Mouse (Mus musculus) MEL (cell line): Measurements from ENCODE around the gene Psg25. TPM values are rescaled to one million over a fixed set of nuclear protein-coding genes. Genes with fewer than 3 reads are reported as not detected.
"Not testable (repeated sequence)": the region's sequence is repeated elsewhere in the genome, so short reads cannot be mapped to it uniquely, and the experiment has no call there.

Source experiments
- DNase-seq: peaks from one replicate; pipeline ENCODE4 v3.0.0; 2011; ENCODE audit warnings: low read depth, low spot score
- H3K27ac ChIP-seq: 2 replicates; pipeline ENCODE4 v1.5.1; 2012; ENCODE audit warnings: low read depth, mild to moderate bottlenecking, control low read depth, low read length, moderate library complexity; ENCODE audit not compliant: control insufficient read depth
- H3K27me3 ChIP-seq, 2 experiments: fragments of 150-350 bp in 1 of 2; sonication (generic) in 1 of 2; 2 replicates each; pipeline ENCODE4 v1.6.1; 2012; ENCODE audit warnings: low read length in 2 of 2, mild to moderate bottlenecking in 2 of 2, improper control_type of control experiment in 1 of 2, moderate library complexity in 1 of 2; ENCODE audit not compliant: insufficient read depth in 2 of 2, control insufficient read depth in 1 of 2
- H3K36me3 ChIP-seq, 2 experiments: 2 replicates each; pipeline ENCODE4 v1.6.1; 2012 to 2014; ENCODE audit warnings: low read length in 2 of 2, improper control_type of control experiment in 1 of 2, inconsistent platforms in 1 of 2, mild to moderate bottlenecking in 1 of 2; ENCODE audit not compliant: insufficient read depth in 2 of 2, control insufficient read depth in 1 of 2
- H3K4me1 ChIP-seq, 2 experiments: fragments of 150-350 bp in 1 of 2; sonication (generic) in 1 of 2; 2 replicates each; pipeline ENCODE4 v1.6.1; 2012; ENCODE audit warnings: low read length in 2 of 2, improper control_type of control experiment in 1 of 2, mild to moderate bottlenecking in 1 of 2; ENCODE audit not compliant: insufficient read depth in 2 of 2, control insufficient read depth in 1 of 2
- H3K4me3 ChIP-seq, 2 experiments: fragments of 150-350 bp in 1 of 2; sonication (generic) in 1 of 2; 2 replicates each; pipeline ENCODE4 v1.5.1; 2012; ENCODE audit warnings: low read depth in 2 of 2, low read length in 2 of 2, mild to moderate bottlenecking in 2 of 2, moderate library complexity in 2 of 2, control low read depth in 1 of 2, improper control_type of control experiment in 1 of 2; ENCODE audit not compliant: control insufficient read depth in 1 of 2, insufficient read depth in 1 of 2
- H3K79me2 ChIP-seq: 2 replicates; pipeline ENCODE4 v1.6.1; 2012; ENCODE audit warnings: mild to moderate bottlenecking, low read length, moderate library complexity; ENCODE audit not compliant: control insufficient read depth, poor library complexity, insufficient read depth
- H3K9ac ChIP-seq: 2 replicates; pipeline ENCODE4 v1.6.1; 2012; ENCODE audit warnings: low read depth, mild to moderate bottlenecking, control low read depth, low read length, moderate library complexity; ENCODE audit not compliant: control insufficient read depth, poor library complexity, severe bottlenecking
- H3K9me3 ChIP-seq: fragments of 150-350 bp; sonication (generic); replicated peaks from 2 replicates; pipeline ENCODE4 v1.6.1; 2012; ENCODE audit warnings: mild to moderate bottlenecking, low read length, improper control_type of control experiment, moderate library complexity; ENCODE audit not compliant: insufficient read depth
- CHD2 ChIP-seq: IDR thresholded peaks from 2 replicates; pipeline ENCODE4 v1.6.1; 2011; ENCODE audit warnings: low read length, improper control_type of control experiment
- ELF1 ChIP-seq: IDR thresholded peaks from 2 replicates; pipeline ENCODE4 v1.6.1; 2014; ENCODE audit warnings: low read depth, mild to moderate bottlenecking, inconsistent platforms, low read length, improper control_type of control experiment, moderate library complexity
- ETS1 ChIP-seq: IDR thresholded peaks from 2 replicates; pipeline ENCODE4 v1.6.1; 2012; ENCODE audit warnings: low read depth, mild to moderate bottlenecking, inconsistent platforms, low read length, improper control_type of control experiment, moderate library complexity
- GABPA ChIP-seq: IDR thresholded peaks from 2 replicates; pipeline ENCODE4 v1.6.1; 2012; ENCODE audit warnings: low read depth, mild to moderate bottlenecking, inconsistent platforms, low read length, improper control_type of control experiment, moderate library complexity
- HCFC1 ChIP-seq: IDR thresholded peaks from 2 replicates; pipeline ENCODE4 v1.6.1; 2012; ENCODE audit warnings: low read depth, mild to moderate bottlenecking, inconsistent platforms, low read length, improper control_type of control experiment, moderate library complexity
- JUND ChIP-seq: IDR thresholded peaks from 2 replicates; pipeline ENCODE4 v1.6.1; 2011; ENCODE audit warnings: low read depth, mild to moderate bottlenecking, improper control_type of control experiment, low read length
- MAX ChIP-seq: IDR thresholded peaks from 2 replicates; pipeline ENCODE4 v1.6.1; 2011; ENCODE audit warnings: low read length, improper control_type of control experiment
- MEF2A ChIP-seq: IDR thresholded peaks from 2 replicates; pipeline ENCODE4 v1.6.1; 2014; ENCODE audit warnings: low read depth, mild to moderate bottlenecking, inconsistent platforms, low read length, improper control_type of control experiment; ENCODE audit not compliant: poor library complexity, insufficient replicate concordance, severe bottlenecking; ENCODE audit errors: extremely low read depth
- MXI1 ChIP-seq: IDR thresholded peaks from 2 replicates; pipeline ENCODE4 v1.6.1; 2011; ENCODE audit warnings: mild to moderate bottlenecking, low read depth, low read length, improper control_type of control experiment
- MYB ChIP-seq: IDR thresholded peaks from 2 replicates; pipeline ENCODE4 v1.6.1; 2011; ENCODE audit warnings: mild to moderate bottlenecking, low read depth, low read length, improper control_type of control experiment
- POLR2AphosphoS2 ChIP-seq: IDR thresholded peaks from 2 replicates; pipeline ENCODE4 v1.6.1; 2011; ENCODE audit warnings: low read length, improper control_type of control experiment
- POLR2AphosphoS5 ChIP-seq: IDR thresholded peaks from 2 replicates; pipeline ENCODE4 v1.6.1; 2012; ENCODE audit warnings: low read depth, borderline replicate concordance, mild to moderate bottlenecking, inconsistent platforms, low read length, moderate library complexity, mixed read lengths
- RAD21 ChIP-seq: IDR thresholded peaks from 2 replicates; pipeline ENCODE4 v1.6.1; 2011; ENCODE audit warnings: mild to moderate bottlenecking, low read depth, low read length, improper control_type of control experiment
- SIN3A ChIP-seq: IDR thresholded peaks from 2 replicates; pipeline ENCODE4 v1.6.1; 2012; ENCODE audit warnings: low read length, improper control_type of control experiment, inconsistent platforms
- TAL1 ChIP-seq: IDR thresholded peaks from 2 replicates; pipeline ENCODE4 v1.6.1; 2012; ENCODE audit warnings: mild to moderate bottlenecking, inconsistent platforms, low read length, moderate library complexity, mixed read lengths
- TBP ChIP-seq: IDR thresholded peaks from 2 replicates; pipeline ENCODE4 v1.8.0; 2011; ENCODE audit warnings: low read depth, low read length, improper control_type of control experiment
- TCF12 ChIP-seq: IDR thresholded peaks from 2 replicates; pipeline ENCODE4 v1.6.1; 2014; ENCODE audit warnings: low read depth, mild to moderate bottlenecking, inconsistent platforms, low read length, improper control_type of control experiment, moderate library complexity
- USF1 ChIP-seq: IDR thresholded peaks from 2 replicates; pipeline ENCODE4 v1.6.1; 2014; ENCODE audit warnings: low read depth, mild to moderate bottlenecking, inconsistent platforms, low read length, improper control_type of control experiment, moderate library complexity
- ZKSCAN1 ChIP-seq: IDR thresholded peaks from 2 replicates; pipeline ENCODE4 v1.6.1; 2012; ENCODE audit warnings: low read depth, mild to moderate bottlenecking, inconsistent platforms, low read length, improper control_type of control experiment, moderate library complexity
- ZMIZ1 ChIP-seq: IDR thresholded peaks from 2 replicates; pipeline ENCODE4 v1.6.1; 2012; ENCODE audit warnings: low read depth, mild to moderate bottlenecking, inconsistent platforms, low read length, improper control_type of control experiment, moderate library complexity
- polyA plus RNA-seq, 2 experiments: library from polyadenylated mRNA; stranded (reverse) in 1 of 2; unstranded in 1 of 2; fragments of >175 nt in 1 of 2; fragments of >200 nt in 1 of 2; gene quantifications; 2 replicates each; pipeline versions ENCODE4 v1.2.1 to v1.2.4; 2012; ENCODE audit warnings: low replicate concordance in 2 of 2, low read depth in 1 of 2; ENCODE audit not compliant: insufficient read length in 2 of 2, insufficient read depth in 1 of 2, missing spikeins in 1 of 2
- total RNA-seq: library from RNA; depleted of rRNA; stranded (reverse); fragments of 300-350 nt; gene quantifications from 2 replicates; pipeline ENCODE4 v1.2.3, GENCODE M21; 2012

Gene Psg25
- total and polyA plus RNA-seq, 3 experiments = not detected

- no peaks in the 10 kb centered on the region for H3K9me3 ChIP-seq
- no peak for TF ChIP-seq JUND
- no peak for TF ChIP-seq HCFC1
- TF ChIP-seq MEF2A = no peak
- no peak for TF ChIP-seq CHD2
- TF ChIP-seq MYB = no peak
- TF ChIP-seq TCF12 = no peak
- no peak for TF ChIP-seq RAD21
Measured at GRCm38 (mm10) chr7:18559850-18560249, 27.8 kb upstream of the Psg25 start.

DNA sequence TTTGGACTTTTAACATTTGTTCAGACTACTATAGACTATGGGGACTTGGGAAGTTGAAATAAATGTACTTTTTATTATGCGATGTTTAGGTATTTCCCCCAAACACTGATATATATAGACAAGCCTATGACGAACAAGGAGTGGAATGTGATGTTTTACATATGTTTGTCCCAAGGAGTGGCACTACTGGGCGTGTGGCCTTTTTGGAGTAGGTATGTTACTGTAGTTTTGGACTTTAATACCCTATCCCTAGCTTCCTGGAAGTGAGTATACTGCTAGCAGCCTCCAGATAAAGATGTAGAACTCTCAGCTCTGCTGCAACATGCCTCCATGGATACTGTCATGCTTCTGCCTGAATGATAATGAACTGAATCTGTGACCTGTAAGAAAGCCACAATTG lies 23.7 kb upstream of the Psg25 start:
- not testable (repeated sequence) for H3K9me3 ChIP-seq, DNase-seq, H3K4me1 ChIP-seq

More at GRCm38 (mm10) chr7:18559850-18560249, 27.8 kb upstream of the Psg25 start:
- Histone ChIP-seq H3K9ac (no peak overlapping the region), H3K27me3 (no peaks in the 10 kb centered on the region), H3K27ac (no peak overlapping the region), H3K4me3 (no peak overlapping the region), H3K4me1 (no peaks in the 10 kb centered on the region), H3K36me3 (no peaks in the 10 kb centered on the region), H3K79me2 (no peaks in the 10 kb centered on the region)
- no peak for DNase-seq

GRCm38 (mm10) chr7:18533420-18533819 lies 1.4 kb upstream of the Psg25 start:
- TF ChIP-seq ZMIZ1 = no peak
- TF ChIP-seq SIN3A = no peak
- no peak for TF ChIP-seq MAX
- TF ChIP-seq MYB = no peak
- TF ChIP-seq RAD21 = no peak
- TF ChIP-seq ETS1 = no peak
- no peak for TF ChIP-seq TAL1
- no peak for TF ChIP-seq ZKSCAN1
- no peak for TF ChIP-seq USF1
- TF ChIP-seq CHD2 = no peak
- TF ChIP-seq ELF1 = no peak
- no peak for TF ChIP-seq TBP
- no peak for TF ChIP-seq MXI1
- no peak for TF ChIP-seq JUND
- TF ChIP-seq POLR2AphosphoS2 = no peak
- TF ChIP-seq GABPA = no peak
- TF ChIP-seq POLR2AphosphoS5 = no peak
- DNase-seq = no peak
- H3K36me3 ChIP-seq = no peaks in the 10 kb centered on the region

More for the DNA sequence above, 23.7 kb upstream of the Psg25 start:
- not testable (repeated sequence) for H3K79me2 ChIP-seq, H3K27ac ChIP-seq, H3K36me3 ChIP-seq, H3K9ac ChIP-seq, H3K4me3 ChIP-seq, H3K27me3 ChIP-seq

More at GRCm38 (mm10) chr7:18533420-18533819, 1.4 kb upstream of the Psg25 start:
- H3K4me1 ChIP-seq = no peaks in the 10 kb centered on the region
- H3K79me2 ChIP-seq = no peaks in the 10 kb centered on the region
- H3K27me3 ChIP-seq = no peaks in the 10 kb centered on the region
- no peak overlapping the region for H3K4me3 ChIP-seq
- H3K9ac ChIP-seq = no peak overlapping the region
- H3K9me3 ChIP-seq = no peaks in the 10 kb centered on the region
- no peak overlapping the region for H3K27ac ChIP-seq
